Mouse (Mus musculus) testis, postnatal 10 days (tissue): ENCODE data around the gene Sstr2.
A peak's percentile ranks its signal among the peaks of the same experiment; 100 is the strongest.

ENCODE experiments used
- DNase-seq: peaks from one replicate; pipeline ENCODE4 v3.0.0; 2021; ENCODE audit warnings: low spot score

Gene Sstr2

DNA sequence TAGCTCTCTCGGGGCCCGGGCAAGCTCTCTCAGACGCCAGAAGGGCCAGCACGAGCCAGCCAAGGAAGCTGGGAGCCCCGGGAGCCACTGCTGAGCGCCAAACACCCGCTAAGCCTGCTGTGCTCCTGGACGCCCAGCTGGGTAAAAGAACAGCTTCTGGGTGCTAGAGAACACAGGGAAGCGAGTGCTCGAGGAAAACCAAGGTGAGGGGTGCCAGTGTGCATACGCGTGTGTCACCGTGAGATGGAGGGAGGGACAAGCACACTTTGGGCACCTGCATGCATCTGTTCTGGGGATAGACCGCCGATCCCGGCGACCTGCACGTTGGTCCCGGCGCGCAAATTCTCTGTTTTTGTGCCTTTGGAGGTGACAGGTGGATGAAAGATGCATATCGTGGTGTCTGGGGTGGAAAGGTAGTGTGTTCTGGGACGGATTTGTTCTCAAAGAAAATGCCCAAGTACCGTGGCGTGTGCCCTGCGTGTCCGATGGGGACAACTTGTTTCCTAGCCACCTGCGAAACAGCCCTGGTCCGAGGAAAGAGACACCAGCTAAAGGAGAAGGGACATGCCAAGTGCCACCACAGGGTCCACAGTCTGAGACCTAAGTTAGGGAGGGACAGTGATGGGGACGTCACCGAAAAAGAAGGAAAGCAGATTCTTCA is 408 bp downstream of the Sstr2 start:
- no peak for DNase-seq

GRCm38 (mm10) chr11:113621001-113621400 is 1.9 kb downstream of the Sstr2 start:
- DNase-seq: no peak

DNA sequence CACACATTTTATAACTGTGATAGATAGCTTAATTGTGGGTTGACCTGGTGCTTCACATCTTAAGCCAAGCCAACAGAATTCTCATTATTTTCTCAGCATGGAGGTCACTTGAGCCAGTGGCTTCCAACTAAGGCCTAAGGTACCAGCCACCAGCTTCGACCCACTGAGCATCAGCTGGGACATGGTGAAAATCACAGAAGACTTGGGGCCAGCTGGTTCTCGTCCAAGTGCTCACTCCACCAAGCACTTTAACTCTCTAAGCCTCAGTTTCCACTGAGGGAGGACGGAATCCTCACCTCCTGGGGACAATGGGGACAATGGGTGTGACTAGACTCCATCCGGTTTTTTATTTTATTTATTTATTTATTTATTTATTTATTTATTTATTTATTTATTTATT is 2.9 kb downstream of the Sstr2 start:
- DNase-seq: no peak

DNA sequence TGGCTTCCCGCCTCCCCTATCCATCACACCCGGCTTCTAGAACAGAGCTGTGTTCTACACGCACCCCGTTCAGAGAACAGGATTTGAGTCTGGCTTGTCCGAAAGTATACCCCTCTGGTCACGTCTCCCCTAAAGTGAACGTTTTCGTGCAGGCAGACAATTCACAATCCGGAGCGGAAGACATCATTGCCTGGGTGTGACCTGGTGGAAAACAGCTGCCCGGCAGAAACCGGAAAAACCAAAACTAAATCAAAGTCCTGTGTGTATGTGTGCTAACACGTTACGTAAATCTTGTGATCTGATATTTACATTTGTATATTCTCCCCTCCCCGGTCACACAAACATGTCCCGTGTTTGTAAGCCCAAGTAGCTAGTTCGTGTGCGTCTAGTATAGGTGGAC is 6.3 kb downstream of the Sstr2 start:
- no peak for DNase-seq

DNA sequence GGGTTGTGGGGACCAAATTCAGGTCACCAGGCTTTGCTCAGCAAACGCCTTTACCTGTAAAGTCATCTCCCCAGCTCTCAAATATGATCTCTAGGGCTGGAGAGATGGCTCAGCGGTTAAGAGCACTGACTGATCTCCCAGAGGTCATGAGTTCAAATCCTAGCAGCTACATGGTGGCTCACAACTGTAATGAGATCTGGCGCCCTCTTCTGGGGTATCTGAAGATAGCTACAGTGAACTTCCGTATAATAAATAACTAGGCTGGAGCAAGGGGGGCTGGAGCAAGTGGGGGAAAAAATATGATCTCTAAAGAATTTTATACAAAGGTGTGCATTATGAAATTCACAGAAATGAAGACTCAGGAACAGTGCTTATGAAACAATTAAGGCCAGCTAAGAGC is 8.6 kb downstream of the Sstr2 start:
- no peak for DNase-seq

DNA sequence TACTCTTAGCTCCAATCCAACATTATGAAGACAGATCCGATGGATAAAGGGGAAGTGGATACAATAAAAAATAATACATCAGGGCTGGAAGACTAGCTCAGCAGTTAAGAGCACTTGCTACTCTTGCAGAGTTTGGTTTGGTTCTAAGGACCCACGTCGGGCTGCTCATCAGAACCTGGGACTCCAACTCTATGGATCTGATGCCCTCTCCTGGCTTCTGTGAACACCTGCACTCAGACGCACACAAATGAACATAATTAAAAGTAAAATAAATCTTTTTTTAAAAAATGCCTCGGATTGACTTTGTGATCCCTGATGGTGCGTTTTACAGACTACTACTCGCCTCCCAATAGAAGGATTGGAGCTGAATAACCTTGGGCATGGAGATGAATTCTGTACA is 11.5 kb downstream of the Sstr2 start:
- DNase-seq: no peak

GRCm38 (mm10) chr11:113631302-113631701 is 12.2 kb downstream of the Sstr2 start:
- DNase-seq: no peak

- no peak for DNase-seq
Observed at GRCm38 (mm10) chr11:113631862-113632261, 12.7 kb downstream of the Sstr2 start.

GRCm38 (mm10) chr11:113632303-113632702 is 13.2 kb downstream of the Sstr2 start:
- no peak for DNase-seq

DNA sequence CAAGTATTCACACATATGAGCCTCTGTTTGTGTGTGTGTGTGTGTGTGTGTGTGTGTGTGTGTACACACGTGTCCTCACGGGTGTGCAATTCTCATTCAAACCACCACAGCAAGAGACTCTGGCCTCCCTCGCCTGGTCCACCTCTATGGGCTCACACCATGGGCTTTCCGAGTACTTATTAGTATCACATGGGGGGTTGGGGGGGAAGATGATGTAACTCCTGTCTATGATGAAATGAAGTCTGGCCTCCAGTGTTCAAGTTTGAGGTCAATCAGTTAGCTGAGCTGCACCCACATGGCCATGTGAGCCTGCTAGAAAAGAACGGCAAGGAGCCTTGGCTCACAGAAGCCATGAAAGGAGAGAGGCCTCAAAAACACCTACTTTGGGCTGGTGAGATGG is 14.3 kb downstream of the Sstr2 start:
- DNase-seq: no peak

DNA sequence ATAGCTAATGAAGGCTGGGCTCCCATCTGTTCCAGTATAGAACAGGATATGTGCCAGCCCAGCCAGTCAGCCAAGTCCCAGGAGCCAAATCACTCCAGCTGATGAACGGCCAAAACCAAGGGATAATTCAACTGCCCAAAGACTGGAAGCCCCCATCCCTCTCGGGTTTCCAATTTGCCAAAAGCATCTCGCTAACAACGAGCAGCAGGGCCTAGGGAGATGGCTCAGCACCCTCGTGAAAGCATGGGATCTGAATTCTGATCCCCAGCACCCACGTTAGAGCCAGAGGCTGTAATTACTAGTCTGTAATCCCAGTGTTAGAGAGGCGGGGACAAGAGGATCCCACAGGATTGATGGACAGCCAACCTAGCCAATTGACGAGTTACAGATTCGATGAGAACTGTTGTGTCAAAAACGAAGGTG is 15.6 kb downstream of the Sstr2 start:
- no peak for DNase-seq

DNA sequence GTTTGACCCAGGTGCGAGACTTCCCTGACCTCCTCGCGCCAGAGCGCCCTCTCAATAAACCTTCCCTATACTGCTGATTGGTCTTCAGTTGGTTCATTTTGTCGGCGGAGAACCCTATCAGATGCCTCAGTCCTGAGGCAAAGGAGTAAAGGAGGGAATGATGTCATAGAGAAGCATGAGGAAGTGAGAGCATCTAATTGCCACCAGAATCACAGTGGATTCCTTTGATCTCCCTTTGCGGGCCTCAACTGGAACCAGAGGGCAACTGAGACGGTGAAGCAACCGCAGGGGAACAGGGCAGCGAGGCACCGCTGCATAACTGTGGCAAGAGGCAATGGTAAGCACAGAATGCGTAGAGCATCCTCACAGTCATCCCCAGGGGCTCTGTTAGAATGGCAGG is 19.5 kb downstream of the Sstr2 start:
- no peak for DNase-seq

- DNase-seq: no peak
Observed at GRCm38 (mm10) chr11:113645181-113645580, 26.0 kb downstream of the Sstr2 start.

DNA sequence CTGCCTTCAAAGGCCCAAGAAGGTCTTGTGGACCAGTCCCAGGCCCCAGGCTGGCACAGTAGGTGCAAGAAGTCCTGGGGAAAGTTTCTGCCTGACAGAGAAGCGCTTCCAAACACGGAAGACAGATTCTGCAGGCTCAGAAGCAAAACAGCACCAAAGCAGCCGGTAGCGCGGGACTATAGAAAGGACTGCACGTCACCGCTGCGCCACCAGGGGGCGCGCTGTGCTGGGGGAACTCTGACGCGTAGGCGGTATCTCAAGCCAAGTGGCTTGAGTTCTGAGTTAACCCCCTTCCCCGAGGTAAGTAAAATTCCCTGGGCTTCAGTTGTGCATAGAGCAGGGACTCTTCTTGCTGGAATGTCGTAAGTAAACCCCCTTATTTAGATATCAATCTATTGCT is 29.0 kb downstream of the Sstr2 start:
- DNase-seq: peak; percentile 95

- DNase-seq: no peak
Observed at GRCm38 (mm10) chr11:113648690-113649352, 29.7 kb downstream of the Sstr2 start, which contains the start of gene Cog1. Gene Cog1 (plus strand): TSS chr11:113649169.

DNA sequence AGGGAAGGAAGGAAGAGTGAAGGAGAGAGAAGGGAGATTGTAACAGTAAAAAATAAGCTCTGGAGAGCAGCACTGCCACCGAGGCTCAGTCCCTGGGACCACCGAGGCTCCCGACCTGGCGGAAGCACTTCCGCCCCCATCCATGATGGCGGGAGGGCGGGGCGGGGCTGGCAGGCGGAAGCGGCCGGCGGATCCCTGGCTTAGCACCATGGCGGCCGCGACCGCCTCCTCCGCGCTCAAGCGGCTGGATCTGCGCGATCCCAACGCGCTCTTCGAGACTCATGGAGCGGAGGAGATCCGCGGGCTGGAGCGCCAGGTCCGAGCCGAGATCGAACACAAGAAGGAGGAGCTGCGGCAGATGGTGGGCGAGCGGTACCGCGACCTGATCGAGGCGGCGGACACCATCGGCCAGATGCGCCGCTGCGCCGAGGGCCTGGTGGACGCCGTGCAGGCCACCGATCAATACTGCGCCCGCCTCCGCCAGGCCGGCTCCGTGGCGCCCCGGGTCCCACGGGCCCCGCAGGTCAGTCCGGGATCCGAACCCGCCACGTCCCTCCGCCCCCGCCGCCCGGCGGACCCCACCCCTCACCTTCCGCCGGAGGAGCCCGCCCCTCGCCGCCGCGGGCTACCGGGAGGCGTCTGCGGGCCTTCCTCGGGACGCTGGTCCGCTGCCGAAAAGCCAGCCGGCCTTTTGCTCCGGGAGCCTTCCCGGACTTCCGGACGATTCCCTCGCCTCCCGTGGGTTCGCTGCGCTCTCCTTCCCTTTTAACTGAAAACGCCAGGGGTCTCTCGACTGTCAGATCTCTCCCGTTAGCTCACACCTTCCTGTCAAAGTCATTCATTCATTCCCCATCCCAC is 30.4 kb downstream of the Sstr2 start, which contains the start of gene Slc39a11:
Gene Slc39a11 (minus strand): TSS at position 727 of the 858 bp plus-strand sequence.
- DNase-seq: peak; percentile 80

DNA sequence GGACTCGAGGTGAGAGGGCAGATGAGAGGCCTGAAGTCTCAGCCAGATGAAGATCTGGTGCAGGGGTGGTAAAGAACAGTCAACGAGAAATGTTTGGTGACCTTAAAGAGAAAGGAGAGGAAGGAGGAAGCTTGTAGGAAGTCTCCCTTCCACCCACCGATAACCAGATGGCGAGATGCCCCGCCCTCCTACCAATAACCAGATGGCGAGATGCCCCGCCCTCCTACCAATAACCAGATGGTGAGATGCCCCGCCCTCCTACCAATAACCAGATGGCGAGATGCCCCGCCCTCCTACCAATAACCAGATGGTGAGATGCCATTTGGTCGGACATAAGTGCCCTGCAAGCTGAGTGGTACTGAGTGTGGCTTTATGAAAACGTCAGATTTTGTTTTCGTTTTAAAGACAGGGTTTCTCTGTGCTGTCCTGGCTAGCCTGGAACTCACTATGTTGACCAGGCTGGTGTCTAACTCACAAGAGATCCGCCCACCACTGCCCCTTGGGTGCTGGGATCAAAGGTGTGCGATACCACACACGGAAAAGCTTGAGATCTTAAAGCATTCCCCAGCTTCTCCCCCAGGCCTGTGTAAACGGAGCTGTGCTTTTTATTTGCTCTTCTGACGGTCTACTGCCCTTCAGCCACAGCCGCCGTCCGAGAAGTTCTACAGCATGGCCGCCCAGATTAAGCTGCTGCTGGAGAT is 32.2 kb downstream of the Sstr2 start:
- no peak for DNase-seq

- DNase-seq: peak; percentile 73
Observed at GRCm38 (mm10) chr11:113651907-113652273, 32.7 kb downstream of the Sstr2 start.

- DNase-seq: no peak
Observed at GRCm38 (mm10) chr11:113652516-113652915, 33.4 kb downstream of the Sstr2 start.

DNA sequence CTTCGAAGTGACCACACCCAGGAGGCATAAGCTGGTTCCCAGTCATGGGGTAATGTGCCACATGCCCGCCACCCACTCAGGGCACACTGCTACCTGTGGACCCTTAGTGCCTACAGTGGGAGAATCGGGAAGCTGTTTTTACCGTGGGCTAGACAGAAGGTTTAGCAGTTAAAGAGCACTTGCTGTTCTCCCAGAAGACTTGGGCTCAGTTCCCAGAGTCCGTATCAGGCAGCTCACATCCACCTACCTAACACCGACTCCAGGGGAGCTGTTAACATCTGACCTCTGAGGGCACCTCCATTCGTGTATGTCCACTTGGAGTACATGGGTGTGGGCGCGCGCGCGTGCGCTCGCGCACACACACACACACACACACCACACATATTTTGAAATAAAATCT is 35.0 kb downstream of the Sstr2 start:
- DNase-seq: no peak

DNA sequence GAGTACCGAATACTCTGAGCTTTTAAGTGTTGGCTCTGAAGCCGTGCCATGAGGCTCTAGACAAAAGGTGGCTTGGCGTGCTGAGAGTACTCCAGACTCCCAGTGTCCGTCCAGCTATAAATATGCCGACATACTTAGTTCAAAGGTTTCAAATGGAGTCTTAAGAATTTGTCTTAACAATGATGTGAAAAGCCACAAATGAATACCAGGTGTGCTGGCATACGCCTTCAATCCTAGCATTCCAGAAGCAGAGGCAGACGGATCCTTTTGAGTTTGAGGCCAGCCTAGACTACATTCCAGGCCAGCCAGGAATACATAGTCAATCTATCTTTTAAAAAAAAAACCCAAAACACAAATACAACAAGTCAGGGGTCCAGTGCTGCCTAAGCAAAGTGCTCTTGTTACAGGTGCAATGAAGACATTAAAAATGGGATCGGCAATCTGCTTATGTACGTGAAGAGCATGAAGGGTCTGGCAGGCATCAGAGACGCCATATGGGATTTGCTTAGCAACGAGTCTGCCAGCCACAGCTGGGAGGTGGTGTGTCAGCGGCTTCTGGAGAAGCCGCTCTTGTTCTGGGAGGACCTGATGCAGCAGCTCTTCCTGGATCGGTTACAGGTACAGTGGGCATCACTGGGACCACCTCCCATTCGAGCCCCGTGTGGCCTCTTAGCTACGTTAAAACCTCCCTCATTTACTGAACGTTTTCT is 35.6 kb downstream of the Sstr2 start:
- no peak for DNase-seq

GRCm38 (mm10) chr11:113656511-113656932 is 37.4 kb downstream of the Sstr2 start:
- DNase-seq: no peak
